Mouse (Mus musculus): ENCODE data around the gene Tm4sf19. TPM values are rescaled to one million over a fixed set of nuclear protein-coding genes. Genes with fewer than 3 reads are reported as not detected.
A peak's percentile ranks its signal among the peaks of the same experiment; 100 is the strongest.

Gene Tm4sf19
- polyA plus RNA-seq, 1 experiment from 2014 or later, result not detected

- H3K9me3 ChIP-seq (ENCODE audit: control insufficient read depth, low read length), result no peaks in the 10 kb centered on the region
- H3K36me3 ChIP-seq (ENCODE audit: control insufficient read depth, insufficient read depth, low read length), result peaks cover 12% of the 10 kb centered on the region
- H3K27me3 ChIP-seq (replicated peaks; ENCODE audit: control insufficient read depth, insufficient read depth, low read length), result no peaks in the 10 kb centered on the region
- no peak overlapping the region for H3K9ac ChIP-seq (ENCODE audit: low read depth, low read length)
- DNase-seq (ENCODE audit: low spot score) (no peak), ATAC-seq (replicated peaks; ENCODE audit: low FRiP score) (no peak)
- H3K4me2 ChIP-seq, result no peak overlapping the region
- H3K4me1 ChIP-seq (replicated peaks; ENCODE audit: control insufficient read depth, insufficient read depth, low read length), result peaks cover 6% of the 10 kb centered on the region
- 81% methylated on average over 3 of the region's 3 CpGs for WGBS
- H3K27ac ChIP-seq (ENCODE audit: low read depth, low read length), result peak overlapping the region; percentile 16; the same call in 1 of the 2 replicates
- no peak overlapping the region for H3K4me3 ChIP-seq (ENCODE audit: low read depth, low read length)
These were observed 10.5 kb upstream of the Tm4sf19 start for GRCm38 (mm10) chr16:32389841-32390240.

- no peak overlapping the region for H3K9ac ChIP-seq (ENCODE audit: low read depth, low read length)
- 82% methylated on average over 3 of the region's 3 CpGs for WGBS
- H3K4me3 ChIP-seq (ENCODE audit: low read depth, low read length), result no peak overlapping the region
- ATAC-seq (replicated peaks; ENCODE audit: low FRiP score), result no peak
- H3K36me3 ChIP-seq (ENCODE audit: control insufficient read depth, insufficient read depth, low read length), result peaks cover 6% of the 10 kb centered on the region
- no peak overlapping the region for H3K27ac ChIP-seq (ENCODE audit: low read depth, low read length)
- no peaks in the 10 kb centered on the region for H3K9me3 ChIP-seq (ENCODE audit: control insufficient read depth, low read length)
- H3K4me1 ChIP-seq (replicated peaks; ENCODE audit: control insufficient read depth, insufficient read depth, low read length), result peaks cover 6% of the 10 kb centered on the region
- no peak for DNase-seq (ENCODE audit: low spot score)
- H3K4me2 ChIP-seq, result no peak overlapping the region
- no peaks in the 10 kb centered on the region for H3K27me3 ChIP-seq (replicated peaks; ENCODE audit: control insufficient read depth, insufficient read depth, low read length)
These were observed 9.4 kb upstream of the Tm4sf19 start for GRCm38 (mm10) chr16:32390882-32391281.

DNA sequence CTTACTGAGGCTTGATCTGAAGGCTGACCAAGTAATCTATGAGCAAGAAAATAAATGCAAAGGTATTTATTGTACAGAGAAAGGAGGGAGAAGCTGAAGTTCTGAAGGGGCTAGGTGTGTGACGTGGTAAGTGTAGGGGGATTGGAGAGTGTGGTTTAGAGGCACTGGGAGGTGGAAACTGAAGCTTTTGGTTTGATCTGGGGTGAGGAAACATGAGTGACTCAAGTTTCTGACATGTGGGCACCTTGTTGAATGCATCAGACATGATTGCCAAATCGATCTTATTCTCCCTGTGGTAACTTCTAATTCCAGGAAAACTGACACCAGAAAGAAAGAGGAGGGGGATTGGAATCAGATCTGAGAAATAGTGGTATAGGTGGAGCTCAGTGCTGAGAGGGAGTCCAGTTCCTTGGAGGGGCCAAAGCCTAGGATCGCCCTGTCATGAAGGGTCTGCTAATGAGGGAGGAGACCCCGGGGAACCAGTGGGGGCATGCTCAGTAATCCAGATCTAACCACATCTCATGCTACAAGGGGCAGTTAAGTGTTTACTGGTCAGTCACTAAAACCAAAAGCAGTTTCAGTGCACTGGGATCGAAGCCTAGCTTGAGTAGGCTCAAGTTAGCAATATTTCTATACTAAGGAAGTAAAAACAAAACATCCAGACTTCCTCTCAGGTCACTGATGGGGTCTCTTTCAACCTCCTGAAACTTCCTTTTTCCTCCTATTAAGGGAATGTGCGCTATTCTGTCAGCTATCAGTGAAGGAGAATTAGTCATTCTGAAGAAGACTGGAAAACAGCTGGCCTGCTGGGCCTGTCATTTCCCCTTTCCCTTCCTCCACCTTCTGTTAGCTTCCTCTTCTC is 4.4 kb upstream of the Tm4sf19 start:
- WGBS, result 45% methylated on average over 6 of the region's 6 CpGs
- ATAC-seq (replicated peaks; ENCODE audit: low FRiP score) (no peak), DNase-seq (ENCODE audit: low spot score) (no peak)
- H3K27me3 ChIP-seq (replicated peaks; ENCODE audit: control insufficient read depth, insufficient read depth, low read length), result no peaks in the 10 kb centered on the region
- H3K4me1 ChIP-seq (replicated peaks; ENCODE audit: control insufficient read depth, insufficient read depth, low read length), result no peaks in the 10 kb centered on the region; the same call in 1 of the 2 replicates
- peaks cover 5% of the 10 kb centered on the region for H3K36me3 ChIP-seq (ENCODE audit: control insufficient read depth, insufficient read depth, low read length)
- peak overlapping the region; percentile 14 for H3K27ac ChIP-seq (ENCODE audit: low read depth, low read length)
- no peak overlapping the region for H3K4me2 ChIP-seq
- H3K9me3 ChIP-seq (ENCODE audit: control insufficient read depth, low read length), result no peaks in the 10 kb centered on the region
- no peak overlapping the region for H3K9ac ChIP-seq (ENCODE audit: low read depth, low read length)
- H3K4me3 ChIP-seq (ENCODE audit: low read depth, low read length), result no peak overlapping the region

- 61% methylated on average over 3 of the region's 3 CpGs for WGBS
- DNase-seq (ENCODE audit: low spot score) (no peak), ATAC-seq (replicated peaks; ENCODE audit: low FRiP score) (no peak)
- H3K27ac ChIP-seq (ENCODE audit: low read depth, low read length), result no peak overlapping the region
- H3K4me2 ChIP-seq, result no peak overlapping the region
- H3K4me1 ChIP-seq (replicated peaks; ENCODE audit: control insufficient read depth, insufficient read depth, low read length), result no peaks in the 10 kb centered on the region; the same call in 1 of the 2 replicates
- no peak overlapping the region for H3K4me3 ChIP-seq (ENCODE audit: low read depth, low read length)
- no peaks in the 10 kb centered on the region for H3K27me3 ChIP-seq (replicated peaks; ENCODE audit: control insufficient read depth, insufficient read depth, low read length)
- H3K9ac ChIP-seq (ENCODE audit: low read depth, low read length), result no peak overlapping the region
- H3K36me3 ChIP-seq (ENCODE audit: control insufficient read depth, insufficient read depth, low read length), result peaks cover 4% of the 10 kb centered on the region
- H3K9me3 ChIP-seq (ENCODE audit: control insufficient read depth, low read length), result no peaks in the 10 kb centered on the region
These were observed 3.8 kb upstream of the Tm4sf19 start for GRCm38 (mm10) chr16:32396541-32396835.

- 69% methylated on average over 3 of the region's 3 CpGs for WGBS
- H3K9ac ChIP-seq (ENCODE audit: low read depth, low read length), result no peak overlapping the region
- H3K4me1 ChIP-seq (replicated peaks; ENCODE audit: control insufficient read depth, insufficient read depth, low read length), result no peaks in the 10 kb centered on the region; the same call in 1 of the 2 replicates
- H3K4me2 ChIP-seq, result no peak overlapping the region
- no peak overlapping the region for H3K4me3 ChIP-seq (ENCODE audit: low read depth, low read length)
- H3K27me3 ChIP-seq (replicated peaks; ENCODE audit: control insufficient read depth, insufficient read depth, low read length), result no peaks in the 10 kb centered on the region
- no peaks in the 10 kb centered on the region; the same call in 1 of the 2 replicates for H3K36me3 ChIP-seq (ENCODE audit: control insufficient read depth, insufficient read depth, low read length)
- no peaks in the 10 kb centered on the region for H3K9me3 ChIP-seq (ENCODE audit: control insufficient read depth, low read length)
- 0 out of 2 replicates have a peak overlapping the region, but pooled peaks have one; percentile 15 for H3K27ac ChIP-seq (ENCODE audit: low read depth, low read length)
- ATAC-seq (replicated peaks; ENCODE audit: low FRiP score) (no peak), DNase-seq (ENCODE audit: low spot score) (no peak)
These were observed 2.1 kb upstream of the Tm4sf19 start for GRCm38 (mm10) chr16:32398206-32398605.

DNA sequence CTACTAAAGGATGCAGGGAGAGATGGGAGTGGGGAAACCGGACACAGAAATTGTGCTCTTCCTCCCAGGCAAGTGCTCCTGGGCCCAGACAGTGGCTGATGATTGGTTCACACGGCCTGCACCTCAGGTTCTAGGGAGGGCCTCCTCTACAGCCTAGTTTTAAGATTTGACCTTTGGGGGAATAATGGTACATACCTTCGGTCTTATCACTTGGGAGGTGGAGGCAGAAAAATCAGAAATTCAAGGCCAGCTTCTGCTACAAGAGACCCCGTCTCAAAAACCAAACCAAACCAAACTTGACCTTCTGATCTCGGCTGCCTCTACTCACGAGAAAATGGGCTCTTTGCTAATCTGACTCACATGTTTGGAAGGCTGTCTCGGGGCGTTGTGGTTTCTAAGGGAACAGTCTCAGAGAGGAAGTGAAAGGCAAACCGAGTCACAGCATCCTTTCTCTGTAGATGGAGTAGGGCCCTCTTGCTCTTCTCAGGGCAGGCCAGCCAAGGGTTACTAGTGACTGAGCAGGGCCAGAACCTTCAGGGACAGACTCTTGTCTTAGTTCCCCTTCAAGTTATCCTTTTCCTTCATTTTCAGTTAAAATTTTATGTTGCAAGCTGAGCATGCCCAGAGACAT is 1.1 kb downstream of the Tm4sf19 start:
- no peak overlapping the region for H3K4me3 ChIP-seq (ENCODE audit: low read depth, low read length)
- DNase-seq (ENCODE audit: low spot score) (no peak), ATAC-seq (replicated peaks; ENCODE audit: low FRiP score) (no peak)
- H3K4me2 ChIP-seq, result no peak overlapping the region
- no peaks in the 10 kb centered on the region for H3K4me1 ChIP-seq (replicated peaks; ENCODE audit: control insufficient read depth, insufficient read depth, low read length)
- no peak overlapping the region for H3K9ac ChIP-seq (ENCODE audit: low read depth, low read length)
- no peaks in the 10 kb centered on the region for H3K27me3 ChIP-seq (replicated peaks; ENCODE audit: control insufficient read depth, insufficient read depth, low read length)
- 63% methylated on average over 9 of the region's 9 CpGs for WGBS
- no peaks in the 10 kb centered on the region for H3K36me3 ChIP-seq (ENCODE audit: control insufficient read depth, insufficient read depth, low read length)
- H3K27ac ChIP-seq (ENCODE audit: low read depth, low read length), result no peak overlapping the region
- no peaks in the 10 kb centered on the region for H3K9me3 ChIP-seq (ENCODE audit: control insufficient read depth, low read length)

DNA sequence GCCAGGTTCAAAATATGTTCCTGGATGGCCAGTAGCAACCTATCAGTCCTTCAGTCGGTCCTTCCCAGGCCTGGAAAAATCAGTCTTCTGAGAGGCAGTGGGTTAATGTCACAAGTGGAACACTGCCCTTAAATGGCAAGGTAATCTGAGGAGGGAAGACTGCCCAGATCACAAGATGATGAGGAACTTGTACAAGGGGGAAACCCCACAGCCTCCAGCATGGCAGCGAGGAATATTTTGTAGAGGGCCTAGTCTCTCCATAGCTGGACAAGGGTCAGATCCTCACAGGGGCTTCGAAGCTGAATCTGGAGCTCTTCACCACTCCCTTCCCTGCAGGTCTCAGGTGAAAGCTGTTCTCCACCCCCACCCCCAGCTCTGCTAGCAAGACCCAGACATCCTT is 2.5 kb downstream of the Tm4sf19 start:
- no peak for ATAC-seq (replicated peaks; ENCODE audit: low FRiP score)
- Histone ChIP-seq H3K27ac (ENCODE audit: low read depth, low read length) (no peak overlapping the region), H3K9ac (ENCODE audit: low read depth, low read length) (no peak overlapping the region), H3K27me3 (replicated peaks; ENCODE audit: control insufficient read depth, insufficient read depth, low read length) (no peaks in the 10 kb centered on the region), H3K9me3 (ENCODE audit: control insufficient read depth, low read length) (no peaks in the 10 kb centered on the region), H3K4me3 (ENCODE audit: low read depth, low read length) (no peak overlapping the region), H3K4me1 (replicated peaks; ENCODE audit: control insufficient read depth, insufficient read depth, low read length) (no peaks in the 10 kb centered on the region), H3K36me3 (ENCODE audit: control insufficient read depth, insufficient read depth, low read length) (no peaks in the 10 kb centered on the region), H3K4me2 (no peak overlapping the region)
- WGBS, result 85% methylated on average over 3 of the region's 3 CpGs
- no peak for DNase-seq (ENCODE audit: low spot score)

GRCm38 (mm10) chr16:32405716-32406115 is 5.4 kb downstream of the Tm4sf19 start:
- Histone ChIP-seq H3K36me3 (ENCODE audit: control insufficient read depth, insufficient read depth, low read length) (no peaks in the 10 kb centered on the region), H3K9me3 (ENCODE audit: control insufficient read depth, low read length) (no peaks in the 10 kb centered on the region), H3K27me3 (replicated peaks; ENCODE audit: control insufficient read depth, insufficient read depth, low read length) (no peaks in the 10 kb centered on the region), H3K27ac (ENCODE audit: low read depth, low read length) (no peak overlapping the region), H3K4me2 (no peak overlapping the region), H3K9ac (ENCODE audit: low read depth, low read length) (no peak overlapping the region), H3K4me3 (ENCODE audit: low read depth, low read length) (no peak overlapping the region), H3K4me1 (replicated peaks; ENCODE audit: control insufficient read depth, insufficient read depth, low read length) (no peaks in the 10 kb centered on the region)
- WGBS, result 88% methylated on average over 9 of the region's 9 CpGs
- DNase-seq (ENCODE audit: low spot score), result no peak
- ATAC-seq (replicated peaks; ENCODE audit: low FRiP score), result no peak

DNA sequence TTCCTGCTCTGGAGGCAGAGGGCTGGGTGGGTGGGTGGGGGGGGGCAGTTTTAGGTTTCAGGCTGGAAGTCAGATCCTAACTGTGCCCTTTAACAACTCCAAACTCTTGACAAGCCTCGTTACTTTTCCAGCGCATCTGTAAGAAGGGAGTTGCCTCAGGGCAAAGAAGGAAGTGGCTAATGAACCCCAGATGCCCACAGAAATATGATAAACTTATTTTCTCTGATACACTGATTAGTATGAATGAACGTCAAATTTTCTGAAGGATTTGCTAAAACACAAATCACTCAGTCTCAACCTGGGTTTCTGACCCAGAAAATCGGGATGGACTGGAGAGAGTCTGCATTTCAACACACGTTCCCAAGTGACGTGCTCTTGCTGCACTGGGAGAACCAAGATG is 6.4 kb downstream of the Tm4sf19 start:
- H3K9ac ChIP-seq (ENCODE audit: low read depth, low read length), result no peak overlapping the region
- H3K4me1 ChIP-seq (replicated peaks; ENCODE audit: control insufficient read depth, insufficient read depth, low read length), result no peaks in the 10 kb centered on the region
- no peak for ATAC-seq (replicated peaks; ENCODE audit: low FRiP score)
- no peak overlapping the region for H3K4me3 ChIP-seq (ENCODE audit: low read depth, low read length)
- H3K4me2 ChIP-seq, result no peak overlapping the region
- H3K27me3 ChIP-seq (replicated peaks; ENCODE audit: control insufficient read depth, insufficient read depth, low read length), result no peaks in the 10 kb centered on the region
- no peaks in the 10 kb centered on the region for H3K36me3 ChIP-seq (ENCODE audit: control insufficient read depth, insufficient read depth, low read length)
- WGBS, result 69% methylated on average over 6 of the region's 6 CpGs
- DNase-seq (ENCODE audit: low spot score), result no peak
- H3K9me3 ChIP-seq (ENCODE audit: control insufficient read depth, low read length), result no peaks in the 10 kb centered on the region
- H3K27ac ChIP-seq (ENCODE audit: low read depth, low read length), result no peak overlapping the region
